Mouse (Mus musculus): ENCODE data around the gene Wtap. TPM values are rescaled to one million over a fixed set of nuclear protein-coding genes. Genes with fewer than 3 reads are reported as not detected.
A peak's percentile ranks its signal among the peaks of the same experiment; 100 is the strongest.

The Wtap gene
- total and polyA plus RNA-seq, 3 experiments: 63.5 to 74.0 TPM; not detected in 1

DNA sequence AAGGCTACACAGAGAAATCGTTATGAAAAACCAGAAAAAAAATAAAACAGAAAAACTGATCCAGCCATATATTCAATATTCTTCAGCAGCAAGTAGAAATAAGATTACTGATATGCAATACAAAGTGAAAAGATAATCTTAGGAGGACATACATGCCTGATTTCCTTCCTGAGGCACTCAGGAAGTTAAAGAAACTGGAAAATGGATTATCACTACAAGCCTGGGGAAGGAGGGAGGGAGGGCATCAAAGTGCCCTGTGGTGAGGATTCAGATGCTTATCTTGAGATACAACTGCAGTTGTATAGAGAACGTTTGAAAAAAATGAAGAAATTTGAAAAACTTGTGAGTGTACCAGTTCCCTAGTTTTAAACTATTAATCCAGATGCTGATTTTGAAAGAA lies 10.0 kb downstream of the Wtap start (continued):
- no peak for TF ChIP-seq CHD2 (IDR thresholded peaks at IDR 0.05; ENCODE audit: low read length)

GRCm38 (mm10) chr17:12978546-12978945 lies 15.4 kb downstream of the Wtap start:
- H3K9ac ChIP-seq (ENCODE audit: control insufficient read depth, low read depth, low read length, poor library complexity, severe bottlenecking): no peak overlapping the region
- peaks cover 1% of the 10 kb centered on the region; the same call in 1 of the 2 replicates for H3K79me2 ChIP-seq (ENCODE audit: control insufficient read depth, insufficient read depth, low read length, poor library complexity)
- DNase-seq (ENCODE audit: low read depth, low spot score): no peak
- H3K36me3 ChIP-seq (ENCODE audit: control insufficient read depth in 1 of 2, insufficient read depth in 2 of 2, low read length in 2 of 2): peaks cover 8 to 72% of the 10 kb centered on the region in 2 experiments
- no peak overlapping the region for H3K27ac ChIP-seq (ENCODE audit: control insufficient read depth, low read depth, low read length)
- H3K27me3 ChIP-seq (ENCODE audit: control insufficient read depth in 1 of 2, insufficient read depth in 2 of 2, low read length in 2 of 2): no peaks in the 10 kb centered on the region
- H3K4me3 ChIP-seq (ENCODE audit: control insufficient read depth in 1 of 2, insufficient read depth in 1 of 2, low read depth in 2 of 2, low read length in 2 of 2): no peak overlapping the region
- no peaks in the 10 kb centered on the region for H3K9me3 ChIP-seq (replicated peaks; ENCODE audit: insufficient read depth, low read length)
- no peak for TF ChIP-seq GABPA (IDR thresholded peaks at IDR 0.05; ENCODE audit: low read depth, low read length)
- no peak for TF ChIP-seq ZKSCAN1 (IDR thresholded peaks at IDR 0.05; ENCODE audit: low read depth, low read length)
- TF ChIP-seq MAZ (IDR thresholded peaks at IDR 0.05; ENCODE audit: low read depth, low read length): no peak
- peak in 1 of 2 experiments; percentile 9; a peak in 1 of 4 replicates for TF ChIP-seq POLR2A (IDR thresholded peaks at IDR 0.05; ENCODE audit: control insufficient read depth in 1 of 2, insufficient read depth in 1 of 2, low read depth in 1 of 2, low read length in 2 of 2, poor library complexity in 1 of 2)
- no peaks in the 10 kb centered on the region for H3K4me1 ChIP-seq (ENCODE audit: control insufficient read depth in 1 of 2, insufficient read depth in 2 of 2, low read length in 2 of 2)

DNA sequence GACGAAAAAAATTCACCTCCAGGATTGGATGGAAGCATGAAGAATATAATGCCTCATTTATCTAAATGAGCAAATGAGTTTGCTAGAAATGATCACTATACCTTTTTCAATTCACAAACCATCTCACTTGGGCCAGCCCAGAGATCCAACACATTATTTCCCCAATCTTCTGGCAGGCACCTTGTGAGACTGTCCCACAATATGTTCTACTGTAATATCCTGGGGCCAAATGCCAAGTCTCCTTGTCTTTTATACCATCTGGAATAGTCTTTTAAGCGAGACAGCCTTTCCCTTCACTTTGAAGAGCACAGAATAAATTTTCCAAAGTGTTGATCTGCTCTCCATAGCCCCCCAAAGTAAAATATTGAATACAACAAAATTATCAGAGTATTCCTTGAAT lies 20.1 kb downstream of the Wtap start:
- H3K27me3 ChIP-seq (ENCODE audit: control insufficient read depth in 1 of 2, insufficient read depth in 2 of 2, low read length in 2 of 2): no peaks in the 10 kb centered on the region
- no peak for DNase-seq (ENCODE audit: low read depth, low spot score)
- no peaks in the 10 kb centered on the region for H3K9me3 ChIP-seq (replicated peaks; ENCODE audit: insufficient read depth, low read length)
- peaks cover 2 to 66% of the 10 kb centered on the region in 2 experiments for H3K36me3 ChIP-seq (ENCODE audit: control insufficient read depth in 1 of 2, insufficient read depth in 2 of 2, low read length in 2 of 2)
- no peak overlapping the region for H3K9ac ChIP-seq (ENCODE audit: control insufficient read depth, low read depth, low read length, poor library complexity, severe bottlenecking)
- no peaks in the 10 kb centered on the region; the same call in 1 of the 2 replicates for H3K79me2 ChIP-seq (ENCODE audit: control insufficient read depth, insufficient read depth, low read length, poor library complexity)
- H3K4me1 ChIP-seq (ENCODE audit: control insufficient read depth in 1 of 2, insufficient read depth in 2 of 2, low read length in 2 of 2): no peaks in the 10 kb centered on the region
- H3K4me3 ChIP-seq (ENCODE audit: control insufficient read depth in 1 of 2, insufficient read depth in 1 of 2, low read depth in 2 of 2, low read length in 2 of 2): no peak overlapping the region
- TF ChIP-seq KAT2A (conservative IDR thresholded peaks at IDR 0.05; ENCODE audit: low read depth, low read length): no peak
- TF ChIP-seq POLR2AphosphoS2 (IDR thresholded peaks at IDR 0.05; ENCODE audit: low read length): no peak
- no peak for TF ChIP-seq HCFC1 (IDR thresholded peaks at IDR 0.05; ENCODE audit: low read depth, low read length)
- TF ChIP-seq UBTF (IDR thresholded peaks at IDR 0.05; ENCODE audit: borderline replicate concordance, insufficient read depth, low read depth, low read length): no peak
- no peak for TF ChIP-seq POLR2A (IDR thresholded peaks at IDR 0.05; ENCODE audit: control insufficient read depth in 1 of 2, insufficient read depth in 1 of 2, low read depth in 1 of 2, low read length in 2 of 2, poor library complexity in 1 of 2)
- TF ChIP-seq BHLHE40 (IDR thresholded peaks at IDR 0.05; ENCODE audit: borderline replicate concordance, low read depth, low read length): no peak
- no peak for TF ChIP-seq CHD1 (IDR thresholded peaks at IDR 0.05; ENCODE audit: low read depth, low read length)
- TF ChIP-seq CTCF (IDR thresholded peaks at IDR 0.05 in 2 of 3, conservative IDR thresholded peaks at IDR 0.05 in 1 of 3; ENCODE audit: control insufficient read depth in 1 of 3, insufficient read depth in 1 of 3, low read depth in 2 of 3, low read length in 3 of 3, poor library complexity in 1 of 3, severe bottlenecking in 1 of 3): no peak
- no peak for TF ChIP-seq E2F4 (IDR thresholded peaks at IDR 0.05; ENCODE audit: borderline replicate concordance, low read depth, low read length)
- no peak for TF ChIP-seq POLR2AphosphoS5 (IDR thresholded peaks at IDR 0.05; ENCODE audit: borderline replicate concordance, low read depth, low read length)
- TF ChIP-seq ZKSCAN1 (IDR thresholded peaks at IDR 0.05; ENCODE audit: low read depth, low read length): no peak
- no peak for TF ChIP-seq NRF1 (IDR thresholded peaks at IDR 0.05; ENCODE audit: insufficient read depth, low read depth, low read length, poor library complexity, severe bottlenecking)
- no peak for TF ChIP-seq ZC3H11A (IDR thresholded peaks at IDR 0.05; ENCODE audit: low read depth, low read length)
- TF ChIP-seq RAD21 (IDR thresholded peaks at IDR 0.05; ENCODE audit: low read depth, low read length): no peak
- no peak for TF ChIP-seq MXI1 (IDR thresholded peaks at IDR 0.05; ENCODE audit: low read depth, low read length)
- no peak for TF ChIP-seq SMC3 (IDR thresholded peaks at IDR 0.05; ENCODE audit: low read depth, low read length)
- no peak for TF ChIP-seq SIN3A (IDR thresholded peaks at IDR 0.05; ENCODE audit: low read length)
- no peak for TF ChIP-seq RCOR1 (IDR thresholded peaks at IDR 0.05; ENCODE audit: low read depth, low read length)
- no peak overlapping the region for H3K27ac ChIP-seq (ENCODE audit: control insufficient read depth, low read depth, low read length)

Data from MEL (cell line).